Comparison of ENCODE assay signal across 25 mouse cellular contexts in the genomic region with DNA sequence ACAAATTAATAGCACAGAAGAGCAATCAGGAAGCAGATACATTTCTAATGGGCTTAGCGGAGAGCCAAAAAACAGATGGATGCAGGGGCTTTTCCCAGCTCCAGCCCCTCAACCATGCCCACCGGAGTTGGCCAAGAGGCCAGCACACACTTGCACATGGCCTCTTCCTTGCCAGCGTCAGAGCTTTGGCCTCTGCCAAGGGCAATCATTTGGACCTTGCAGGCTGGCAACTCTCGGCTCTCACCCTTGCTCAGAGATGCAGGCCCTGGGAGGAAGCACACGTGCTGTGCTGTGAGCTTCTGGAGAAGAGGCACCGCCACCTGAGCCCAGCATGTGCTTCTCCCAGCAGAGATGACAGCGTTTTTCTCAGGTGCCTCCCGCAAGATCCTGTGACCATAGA.
DNase-seq lines count a peak whose midpoint lies in the region; ATAC-seq and TF ChIP-seq lines count a peak whose summit lies in the region.
"Had no signal": no experiment of that assay in that cellular context is flagged by ENCODE, and none has a peak within 500 bp of the region (broad histone marks: within the 10 kb centered on the region; RNA-seq: fewer than 3 reads in every experiment).

No protein-coding gene starts in this region.

- no peak overlapping the region for H3K4me2 ChIP-seq in heart, embryonic 11.5 days
- H3K4me2 ChIP-seq in hindbrain, embryonic 13.5 days = no peak overlapping the region
- no peak overlapping the region for H3K4me2 ChIP-seq in hindbrain, embryonic 11.5 days (replicated peaks; ENCODE audit: low read depth, low read length)
- H3K4me2 ChIP-seq in limb, embryonic 13.5 days (replicated peaks) = no peak overlapping the region
- H3K4me2 ChIP-seq: forebrain, embryonic 13.5 days; limb, embryonic 12.5 days; liver, embryonic 11.5 days; lung, embryonic 15.5 days; midbrain, embryonic 15.5 days; neural tube, embryonic 15.5 days; stomach, embryonic 15.5 days had no signal

- H3K36me3 ChIP-seq in heart, embryonic 11.5 days (ENCODE audit: control insufficient read depth, insufficient read depth, low read length) = no peaks in the 10 kb centered on the region
- no peaks in the 10 kb centered on the region for H3K36me3 ChIP-seq in hindbrain, embryonic 13.5 days
- no peaks in the 10 kb centered on the region for H3K36me3 ChIP-seq in hindbrain, embryonic 11.5 days (ENCODE audit: control insufficient read depth, insufficient read depth, low read length)
- no peaks in the 10 kb centered on the region for H3K36me3 ChIP-seq in limb, embryonic 13.5 days
- H3K36me3 ChIP-seq: limb, embryonic 12.5 days; lung, embryonic 15.5 days; midbrain, embryonic 10.5 days; midbrain, embryonic 15.5 days; neural tube, embryonic 15.5 days; stomach, embryonic 15.5 days had no signal

- no peak for DNase-seq in heart, adult 11 months
- no peak for DNase-seq in hindbrain, embryonic 11.5 days (ENCODE audit: low spot score)
- DNase-seq in brain, embryonic 14.5 days (ENCODE audit: low read depth) = peak; percentile 27
- DNase-seq: adrenal gland, adult 8-10 months; cerebellum, adult 11 months; gastrocnemius, postnatal 25 days; heart, adult 2 months; heart, postnatal 4 days; kidney, adult 9 months; kidney, postnatal 10 days; layer of hippocampus, postnatal 36 days; retina, postnatal 1 day; right cerebral cortex, postnatal 14 days had no signal

- 0 out of 2 replicates have a peak overlapping the region, but pooled peaks have one; percentile 47 for H3K27ac ChIP-seq in heart, embryonic 11.5 days (ENCODE audit: low read depth, low read length)
- H3K27ac ChIP-seq in hindbrain, embryonic 13.5 days = peak overlapping the region; percentile 71
- no peak overlapping the region for H3K27ac ChIP-seq in hindbrain, embryonic 11.5 days (ENCODE audit: low read depth, low read length)
- H3K27ac ChIP-seq in limb, embryonic 13.5 days = 0 out of 2 replicates have a peak overlapping the region, but pooled peaks have one; percentile 6
- H3K27ac ChIP-seq: forebrain, embryonic 13.5 days; heart, adult 2 months; limb, embryonic 12.5 days; lung, embryonic 15.5 days; midbrain, embryonic 10.5 days; midbrain, embryonic 15.5 days; neural tube, embryonic 15.5 days; stomach, embryonic 15.5 days had no signal

- TF ChIP-seq CTCF in brain, embryonic 14.5 days (IDR thresholded peaks at IDR 0.05; ENCODE audit: borderline replicate concordance, extremely low read depth, insufficient read depth, insufficient read length) = no peak

- TF ChIP-seq POLR2A in brain, embryonic 14.5 days (IDR thresholded peaks at IDR 0.05; ENCODE audit: borderline replicate concordance, extremely low read depth, insufficient read depth, insufficient read length, poor library complexity, severe bottlenecking) = no peak

- ATAC-seq in heart, embryonic 11.5 days (replicated peaks; ENCODE audit: insufficient number of reproducible peaks, low FRiP score, low TSS enrichment) = no peak
- ATAC-seq in hindbrain, embryonic 13.5 days (ENCODE audit: low FRiP score) = no peak
- no peak for ATAC-seq in hindbrain, embryonic 11.5 days (ENCODE audit: low FRiP score)
- no peak for ATAC-seq in limb, embryonic 13.5 days (ENCODE audit: low FRiP score, low read depth)
- ATAC-seq: forebrain, embryonic 13.5 days; intestine, postnatal 0 days; midbrain, embryonic 15.5 days had no signal

- H3K4me1 ChIP-seq in heart, embryonic 11.5 days (ENCODE audit: control insufficient read depth, insufficient read depth, low read length) = peaks cover 47% of the 10 kb centered on the region
- H3K4me1 ChIP-seq in hindbrain, embryonic 13.5 days (replicated peaks) = peaks cover 44% of the 10 kb centered on the region
- H3K4me1 ChIP-seq in hindbrain, embryonic 11.5 days (replicated peaks; ENCODE audit: control insufficient read depth, insufficient read depth, low read length) = no peaks in the 10 kb centered on the region
- peaks cover 42% of the 10 kb centered on the region for H3K4me1 ChIP-seq in limb, embryonic 13.5 days
- H3K4me1 ChIP-seq: lung, embryonic 15.5 days; stomach, embryonic 15.5 days had no signal

- H3K4me3 ChIP-seq in heart, embryonic 11.5 days (ENCODE audit: low read depth, low read length) = no peak overlapping the region
- no peak overlapping the region for H3K4me3 ChIP-seq in hindbrain, embryonic 13.5 days
- H3K4me3 ChIP-seq in hindbrain, embryonic 11.5 days (ENCODE audit: low read depth, low read length) = no peak overlapping the region
- no peak overlapping the region for H3K4me3 ChIP-seq in limb, embryonic 13.5 days
- H3K4me3 ChIP-seq: forebrain, embryonic 13.5 days; heart, adult 2 months; limb, embryonic 12.5 days; lung, embryonic 15.5 days; midbrain, embryonic 10.5 days; midbrain, embryonic 15.5 days; neural tube, embryonic 15.5 days; stomach, embryonic 15.5 days had no signal

- WGBS in heart, embryonic 11.5 days (ENCODE audit: insufficient replicate concordance) = 74% methylated on average over 8 of the region's 8 CpGs
- WGBS in hindbrain, embryonic 13.5 days = 67% methylated on average over 8 of the region's 8 CpGs
- WGBS in hindbrain, embryonic 11.5 days = 79% methylated on average over 8 of the region's 8 CpGs
- WGBS in limb, embryonic 13.5 days = 69% methylated on average over 8 of the region's 8 CpGs

- no peaks in the 10 kb centered on the region for H3K9me3 ChIP-seq in heart, embryonic 11.5 days (replicated peaks; ENCODE audit: control insufficient read depth, low read length)
- no peaks in the 10 kb centered on the region for H3K9me3 ChIP-seq in hindbrain, embryonic 13.5 days
- no peaks in the 10 kb centered on the region for H3K9me3 ChIP-seq in hindbrain, embryonic 11.5 days (ENCODE audit: control insufficient read depth, low read length)
- no peaks in the 10 kb centered on the region for H3K9me3 ChIP-seq in limb, embryonic 13.5 days
- H3K9me3 ChIP-seq: forebrain, embryonic 13.5 days; limb, embryonic 12.5 days; lung, embryonic 15.5 days; midbrain, embryonic 10.5 days; midbrain, embryonic 15.5 days; neural tube, embryonic 15.5 days; stomach, embryonic 15.5 days had no signal

- no peak overlapping the region for H3K9ac ChIP-seq in heart, embryonic 11.5 days (ENCODE audit: low read depth, low read length)
- no peak overlapping the region for H3K9ac ChIP-seq in hindbrain, embryonic 13.5 days
- no peak overlapping the region for H3K9ac ChIP-seq in hindbrain, embryonic 11.5 days (ENCODE audit: low read depth, low read length)
- H3K9ac ChIP-seq in limb, embryonic 13.5 days = peak overlapping the region; percentile 45; the same call in 1 of the 2 replicates
- H3K9ac ChIP-seq: forebrain, embryonic 13.5 days; limb, embryonic 12.5 days; lung, embryonic 15.5 days; midbrain, embryonic 15.5 days; neural tube, embryonic 15.5 days; stomach, embryonic 15.5 days had no signal

- H3K27me3 ChIP-seq in heart, embryonic 11.5 days (ENCODE audit: control insufficient read depth, insufficient read depth, low read length) = no peaks in the 10 kb centered on the region
- H3K27me3 ChIP-seq in hindbrain, embryonic 13.5 days = no peaks in the 10 kb centered on the region
- no peaks in the 10 kb centered on the region for H3K27me3 ChIP-seq in hindbrain, embryonic 11.5 days (ENCODE audit: control insufficient read depth, insufficient read depth, low read length)
- 0 out of 2 replicates have a peak, but pooled peaks cover 3% of the 10 kb centered on the region for H3K27me3 ChIP-seq in limb, embryonic 13.5 days
- H3K27me3 ChIP-seq: forebrain, embryonic 13.5 days; limb, embryonic 12.5 days; lung, embryonic 15.5 days; midbrain, embryonic 15.5 days; neural tube, embryonic 15.5 days; stomach, embryonic 15.5 days had no signal
